Mouse (Mus musculus) limb, embryonic 10.5 days (tissue): Measurements from ENCODE around the gene Pagr1b. TPM values are rescaled to one million over a fixed set of nuclear protein-coding genes. Genes with fewer than 3 reads are reported as not detected.

ENCODE experiments used
- DNase-seq: peaks from one replicate; pipeline ENCODE4 v3.0.0-alpha.2; 2017; ENCODE audit warnings: low spot score
- H3K27ac ChIP-seq: fragments of 300-500 bp; sonication (generic); 2 replicates; pipeline ENCODE4 v1.5.1; 2016; ENCODE audit warnings: mild to moderate bottlenecking
- H3K27me3 ChIP-seq: fragments of 300-500 bp; sonication (generic); 2 replicates; pipeline ENCODE4 v1.6.1; 2016; ENCODE audit warnings: low read depth, mild to moderate bottlenecking; ENCODE audit not compliant: poor library complexity, severe bottlenecking
- H3K36me3 ChIP-seq: fragments of 300-500 bp; sonication (generic); 2 replicates; pipeline ENCODE4 v1.6.1; 2016; ENCODE audit warnings: mild to moderate bottlenecking, moderate library complexity
- H3K4me1 ChIP-seq: fragments of 300-500 bp; sonication (generic); 2 replicates; pipeline ENCODE4 v1.6.1; 2016
- H3K4me3 ChIP-seq: fragments of 300-500 bp; sonication (generic); 2 replicates; pipeline ENCODE4 v1.5.1; 2016; ENCODE audit warnings: mild to moderate bottlenecking, moderate library complexity
- H3K9me3 ChIP-seq: fragments of 300-500 bp; sonication (generic); replicated peaks from 2 replicates; pipeline ENCODE4 v1.6.1; 2016; ENCODE audit warnings: mild to moderate bottlenecking
- WGBS: fragments of 180-500 bp; shearing (Covaris S2); methylation state at CpG from one replicate; pipeline ENCODE4 v1.1.7; 2016; 5-methylcytosine and 5-hydroxymethylcytosine counted together
- polyA plus RNA-seq: library from polyadenylated mRNA; unstranded; fragments of >200 nt; fragmentation: Nextera tagmentation; extraction: Ambion mirVana; gene quantifications from 2 replicates; pipeline ENCODE4 v1.2.1, GENCODE M21; 2016

The Pagr1b gene
- polyA plus RNA-seq, 1 experiment from 2014 or later = 0.90 TPM

DNA sequence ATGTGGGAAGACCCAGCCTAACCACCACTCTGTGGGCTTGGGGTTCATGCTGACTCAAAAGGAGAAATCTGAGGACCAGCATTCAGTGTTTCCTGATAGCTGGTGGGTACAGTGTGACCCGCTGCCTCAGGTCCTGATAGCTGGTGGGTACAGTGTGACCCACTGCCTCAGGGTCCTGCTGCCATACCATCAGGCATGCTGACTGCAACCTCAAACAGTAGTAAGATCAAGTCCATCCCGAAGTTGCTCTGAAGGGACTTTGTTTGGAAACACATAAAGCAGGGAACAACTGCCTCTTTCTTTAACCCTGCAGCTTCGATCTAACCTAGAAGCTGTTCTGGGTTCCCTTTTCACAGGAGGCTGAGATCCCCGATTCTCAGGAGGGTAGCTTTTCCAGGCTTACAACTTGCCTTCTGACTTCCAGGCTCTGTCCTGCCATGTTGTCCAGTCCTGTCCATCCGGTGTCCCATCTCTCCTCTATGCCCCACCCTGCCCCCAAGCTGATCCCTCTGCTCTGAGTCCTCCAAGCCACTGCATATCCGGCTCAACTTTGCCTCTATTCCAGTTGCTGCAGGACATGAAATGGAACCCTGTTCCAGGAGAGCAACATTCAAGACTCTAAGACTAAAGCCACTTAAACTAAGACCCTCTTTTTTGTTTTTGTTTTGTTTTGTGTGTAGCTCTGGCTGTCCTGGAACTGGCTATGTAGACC, 8.8 kb downstream of the Pagr1b start:
- 85% methylated on average over 6 of the region's 6 CpGs for WGBS
- DNase-seq = no peak

DNA sequence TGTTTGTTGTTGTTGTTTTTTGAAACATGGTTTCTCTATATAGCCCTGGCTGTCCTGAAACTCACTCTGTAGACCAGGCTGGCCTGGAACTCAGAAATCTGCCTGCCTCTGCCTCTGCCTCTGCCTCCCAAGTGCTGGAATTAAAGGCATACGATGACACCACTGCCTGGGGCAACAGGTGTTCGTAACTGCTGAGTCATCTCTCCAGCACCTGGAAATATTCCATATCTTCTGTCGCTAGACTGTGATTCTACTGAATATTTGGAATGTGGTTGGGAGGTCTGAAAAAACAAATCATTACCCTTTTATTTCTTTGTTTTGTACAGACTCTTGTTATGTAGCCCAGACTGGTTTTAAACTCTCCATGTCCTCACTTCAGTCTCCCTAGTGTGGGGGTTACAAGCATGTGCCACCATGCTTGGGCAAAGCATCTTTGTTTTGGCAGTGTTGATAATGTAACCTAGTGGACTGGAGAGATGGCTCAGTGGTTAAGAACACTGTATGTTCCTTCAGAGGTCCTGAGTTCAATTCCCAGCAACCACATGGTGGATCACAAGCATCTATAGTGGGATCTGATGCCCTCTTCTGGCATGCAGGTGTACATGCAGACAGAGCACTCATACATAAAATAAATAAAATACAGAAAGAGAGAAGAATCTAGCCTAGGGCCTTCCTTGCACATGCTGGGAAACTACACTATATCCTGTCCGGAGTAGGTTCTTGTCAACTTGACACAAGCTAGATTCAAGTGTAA, 12.0 kb downstream of the Pagr1b start:
- Histone ChIP-seq H3K4me3 (no peak overlapping the region), H3K27me3 (no peaks in the 10 kb centered on the region), H3K9me3 (no peaks in the 10 kb centered on the region), H3K27ac (no peak overlapping the region), H3K4me1 (no peaks in the 10 kb centered on the region; the same call in 1 of the 2 replicates), H3K36me3 (no peaks in the 10 kb centered on the region)
- WGBS = 91% methylated on average over 4 of the region's 4 CpGs
- DNase-seq = no peak

More for the DNA sequence above, 8.8 kb downstream of the Pagr1b start:
- Histone ChIP-seq H3K27ac (no peak overlapping the region), H3K9me3 (no peaks in the 10 kb centered on the region), H3K36me3 (peaks cover 14% of the 10 kb centered on the region), H3K4me1 (no peaks in the 10 kb centered on the region; the same call in 1 of the 2 replicates), H3K4me3 (no peak overlapping the region), H3K27me3 (no peaks in the 10 kb centered on the region)

DNA sequence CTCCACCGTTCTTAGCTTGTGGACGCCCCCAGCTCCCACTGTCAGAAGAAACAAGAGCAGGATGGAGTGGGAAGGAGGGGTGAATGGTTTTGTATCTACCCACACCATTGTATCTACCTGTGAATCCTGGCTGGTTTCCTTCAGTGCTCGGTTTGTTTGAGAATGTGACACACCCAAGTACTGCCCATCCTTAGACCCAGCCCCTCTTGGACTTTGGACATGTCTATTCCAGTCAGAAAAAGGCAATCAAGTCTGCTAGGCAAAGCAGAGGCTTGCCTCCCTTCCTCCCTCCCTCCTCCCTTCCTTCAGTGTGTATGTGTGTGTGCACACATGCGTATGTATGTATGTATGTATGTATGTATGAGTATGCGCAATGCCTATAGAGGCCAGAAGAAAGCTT, 12.7 kb downstream of the Pagr1b start:
- no peak overlapping the region for H3K4me3 ChIP-seq
- WGBS = 88% methylated on average over 5 of the region's 5 CpGs
- DNase-seq = no peak
- H3K9me3 ChIP-seq = no peaks in the 10 kb centered on the region
- H3K27ac ChIP-seq = no peak overlapping the region
- no peaks in the 10 kb centered on the region; the same call in 1 of the 2 replicates for H3K4me1 ChIP-seq
- H3K36me3 ChIP-seq = no peaks in the 10 kb centered on the region
- no peaks in the 10 kb centered on the region for H3K27me3 ChIP-seq

DNA sequence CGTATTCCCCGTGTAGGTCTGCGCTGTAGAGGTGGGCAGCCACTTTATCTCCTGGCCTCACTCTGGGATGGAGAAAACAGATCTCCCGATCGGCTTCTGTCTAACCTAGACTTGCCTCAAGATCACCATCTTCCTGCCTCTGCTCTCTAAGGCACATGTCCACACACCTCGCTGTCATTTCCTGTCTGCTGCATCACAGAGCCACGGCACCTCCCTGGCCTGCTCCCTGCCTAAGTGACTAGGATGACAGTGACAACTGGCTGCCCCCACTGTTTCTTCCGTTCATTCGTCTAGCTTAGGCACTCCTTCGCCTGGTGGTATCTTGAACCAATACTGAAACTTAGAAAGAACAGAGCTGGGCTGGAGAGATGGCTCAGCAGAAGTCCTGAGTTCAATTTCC, 16.7 kb downstream of the Pagr1b start:
- H3K27ac ChIP-seq = no peak overlapping the region
- DNase-seq = no peak
- H3K9me3 ChIP-seq = no peaks in the 10 kb centered on the region
- WGBS = 77% methylated on average over 10 of the region's 10 CpGs
- no peaks in the 10 kb centered on the region for H3K4me1 ChIP-seq
- H3K4me3 ChIP-seq = no peak overlapping the region
- H3K27me3 ChIP-seq = no peaks in the 10 kb centered on the region
- no peaks in the 10 kb centered on the region for H3K36me3 ChIP-seq

DNA sequence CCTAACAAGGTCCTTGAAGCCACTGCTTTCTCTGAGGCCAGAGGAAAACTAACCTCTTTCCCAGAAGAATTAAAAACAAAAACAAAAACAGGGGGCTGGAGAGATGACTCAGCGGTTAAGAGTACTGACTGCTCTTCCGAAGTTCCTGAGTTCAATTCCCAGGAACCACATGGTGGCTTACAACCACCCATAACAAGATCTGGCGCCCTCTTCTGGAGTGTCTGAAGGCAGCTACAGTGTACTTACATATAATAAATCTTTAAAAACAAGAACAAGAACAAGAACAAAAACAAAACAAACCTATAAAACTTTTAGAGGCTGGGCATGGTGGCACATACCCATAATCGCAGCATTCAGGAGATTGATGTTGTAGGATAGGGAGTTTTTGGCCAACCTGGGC, 19.8 kb downstream of the Pagr1b start:
- WGBS = 88% methylated on average over 4 of the region's 4 CpGs

DNA sequence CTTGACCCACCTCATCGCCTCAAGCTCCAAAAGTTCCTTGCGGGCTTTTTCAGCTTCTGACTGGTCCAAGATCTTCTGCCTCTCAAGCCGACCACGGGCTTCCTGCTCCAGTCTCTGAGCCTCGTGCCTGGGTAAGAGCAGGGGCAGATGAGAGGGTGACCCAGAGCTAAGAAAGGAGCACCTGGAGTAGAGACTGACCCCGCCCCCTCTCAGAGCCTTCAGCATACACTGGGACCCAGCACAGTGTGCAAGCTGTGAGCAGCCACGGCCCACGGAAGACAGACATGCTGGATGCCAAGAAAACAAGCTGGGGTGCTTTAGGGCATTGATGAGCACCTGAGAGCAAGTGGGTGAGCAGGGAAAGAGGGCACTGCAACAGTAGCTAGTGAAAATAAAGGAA, 27.5 kb downstream of the Pagr1b start:
- WGBS = 79% methylated on average over 8 of the region's 8 CpGs
- peaks cover 7% of the 10 kb centered on the region; the same call in 1 of the 2 replicates for H3K4me1 ChIP-seq
- no peaks in the 10 kb centered on the region for H3K36me3 ChIP-seq
- DNase-seq = no peak
- H3K27me3 ChIP-seq = no peaks in the 10 kb centered on the region
- H3K27ac ChIP-seq = no peak overlapping the region
- no peaks in the 10 kb centered on the region for H3K9me3 ChIP-seq
- no peak overlapping the region for H3K4me3 ChIP-seq

More for the DNA sequence above, 19.8 kb downstream of the Pagr1b start:
- Histone ChIP-seq H3K4me1 (peaks cover 7% of the 10 kb centered on the region; the same call in 1 of the 2 replicates), H3K4me3 (no peak overlapping the region), H3K36me3 (no peaks in the 10 kb centered on the region), H3K27me3 (no peaks in the 10 kb centered on the region), H3K27ac (no peak overlapping the region), H3K9me3 (no peaks in the 10 kb centered on the region)
- no peak for DNase-seq

DNA sequence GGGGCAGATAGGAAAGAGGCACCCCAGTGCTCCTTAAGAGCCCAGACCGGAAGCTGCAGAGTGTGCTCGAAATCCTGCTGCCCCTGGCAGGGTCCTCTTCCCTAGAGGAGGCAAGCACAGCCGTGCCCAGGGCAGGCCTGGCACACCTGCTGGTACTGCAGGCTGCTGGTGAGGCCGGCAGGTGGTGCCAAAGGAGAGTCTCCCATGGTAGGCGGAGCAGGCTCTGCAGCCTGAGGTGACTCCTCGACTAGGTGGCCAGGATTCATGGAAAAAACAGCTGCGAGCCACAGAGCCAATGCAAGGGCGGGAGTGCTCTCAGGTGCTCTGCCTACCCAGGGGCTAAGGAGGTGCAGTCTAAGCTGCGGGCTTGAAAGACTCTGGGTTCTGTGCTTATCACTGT, 30.0 kb downstream of the Pagr1b start:
- H3K4me3 ChIP-seq = no peak overlapping the region
- WGBS = 52% methylated on average over 9 of the region's 9 CpGs
- peaks cover 6% of the 10 kb centered on the region for H3K36me3 ChIP-seq
- no peak overlapping the region for H3K27ac ChIP-seq
- H3K4me1 ChIP-seq = no peaks in the 10 kb centered on the region
- H3K9me3 ChIP-seq = no peaks in the 10 kb centered on the region
- H3K27me3 ChIP-seq = no peaks in the 10 kb centered on the region
- peak; percentile 38 for DNase-seq

DNA sequence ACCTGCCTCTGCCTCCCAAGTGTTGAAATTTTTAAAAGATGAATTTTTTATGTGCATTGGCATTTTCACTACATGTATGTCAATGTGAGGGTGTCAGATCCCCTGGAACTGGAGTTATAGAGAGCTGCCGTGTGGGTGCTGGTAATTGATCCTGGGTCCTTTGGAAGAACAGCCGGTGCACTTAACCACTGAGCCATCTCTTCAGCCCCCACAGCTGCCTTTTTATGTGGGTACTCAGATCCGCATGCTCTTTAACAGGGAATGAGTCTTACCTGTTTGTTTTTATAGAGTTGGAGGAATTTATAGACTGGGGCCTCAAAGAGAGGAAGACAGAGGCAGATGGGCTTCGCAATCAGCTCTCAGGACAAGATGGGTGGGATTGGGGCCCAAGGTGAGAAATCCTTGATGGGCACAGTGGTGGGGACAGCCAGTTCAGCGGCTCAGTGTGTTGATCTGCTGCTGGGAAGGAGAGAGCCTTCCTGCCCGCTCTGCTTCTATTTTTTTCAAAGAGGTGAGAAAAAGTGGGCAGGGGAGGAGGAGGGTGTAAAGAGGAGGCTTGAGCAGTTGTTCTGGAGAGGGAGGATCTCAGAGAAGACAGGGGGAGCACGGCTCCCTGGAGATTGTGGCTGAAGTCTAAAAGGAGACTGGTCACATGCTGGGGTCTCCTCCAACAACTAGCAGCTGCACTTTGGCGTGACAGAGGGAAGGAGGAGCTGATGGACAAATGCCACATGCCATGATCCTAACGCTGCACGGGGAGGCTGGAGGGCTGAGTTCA, 31.4 kb downstream of the Pagr1b start:
- H3K4me1 ChIP-seq = no peaks in the 10 kb centered on the region
- no peak overlapping the region for H3K4me3 ChIP-seq
- peaks cover 21% of the 10 kb centered on the region for H3K36me3 ChIP-seq
- WGBS = 37% methylated on average over 10 of the region's 10 CpGs
- no peak for DNase-seq
- no peaks in the 10 kb centered on the region for H3K9me3 ChIP-seq
- no peak overlapping the region for H3K27ac ChIP-seq
- H3K27me3 ChIP-seq = no peaks in the 10 kb centered on the region

DNA sequence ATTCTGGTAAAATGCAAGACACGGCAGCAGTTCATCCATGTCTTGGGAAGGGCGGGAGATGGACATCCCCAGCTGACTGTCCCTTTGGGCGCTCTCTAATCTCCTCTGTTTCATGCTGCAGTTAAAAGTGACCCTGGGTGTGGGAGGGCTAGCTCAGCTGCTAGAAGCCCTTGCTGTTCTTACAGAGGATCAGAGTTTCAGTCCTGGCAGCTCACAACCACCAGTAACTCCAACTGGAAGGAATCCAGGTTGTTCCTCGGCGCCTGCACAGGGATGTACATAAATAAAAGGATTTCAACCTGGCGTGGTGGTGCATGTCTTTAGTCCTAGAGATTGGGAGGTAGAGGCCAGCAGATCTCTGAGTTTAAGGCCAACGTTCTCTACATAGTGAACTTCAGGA, 33.2 kb downstream of the Pagr1b start:
- H3K27me3 ChIP-seq = no peaks in the 10 kb centered on the region
- H3K4me3 ChIP-seq = no peak overlapping the region
- WGBS = 87% methylated on average over 7 of the region's 7 CpGs
- no peak overlapping the region for H3K27ac ChIP-seq
- DNase-seq = no peak
- peaks cover 38% of the 10 kb centered on the region for H3K36me3 ChIP-seq
- H3K9me3 ChIP-seq = no peaks in the 10 kb centered on the region
- H3K4me1 ChIP-seq = no peaks in the 10 kb centered on the region; the same call in 1 of the 2 replicates

DNA sequence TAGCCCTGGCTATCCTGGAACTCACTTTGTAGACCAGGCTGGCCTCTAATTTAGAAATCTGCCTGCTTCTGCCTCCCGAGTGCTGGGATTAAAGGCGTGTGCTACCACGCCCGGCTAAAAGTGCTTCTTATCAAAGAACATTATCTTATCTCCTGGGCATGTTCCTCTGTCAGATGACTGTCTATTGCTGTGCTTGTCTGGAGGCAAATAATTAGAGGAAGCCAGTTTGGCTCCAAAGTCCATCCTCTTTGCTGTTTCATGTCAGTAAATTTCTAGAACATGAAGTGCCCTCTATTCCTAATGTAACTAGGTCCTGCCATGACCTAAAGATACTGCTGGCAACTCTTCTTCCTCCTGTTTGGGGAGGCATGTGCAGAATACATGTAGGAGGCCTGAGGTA, 34.2 kb downstream of the Pagr1b start:
- 92% methylated on average over 4 of the region's 4 CpGs for WGBS
- H3K4me1 ChIP-seq = peaks cover 4% of the 10 kb centered on the region

DNA sequence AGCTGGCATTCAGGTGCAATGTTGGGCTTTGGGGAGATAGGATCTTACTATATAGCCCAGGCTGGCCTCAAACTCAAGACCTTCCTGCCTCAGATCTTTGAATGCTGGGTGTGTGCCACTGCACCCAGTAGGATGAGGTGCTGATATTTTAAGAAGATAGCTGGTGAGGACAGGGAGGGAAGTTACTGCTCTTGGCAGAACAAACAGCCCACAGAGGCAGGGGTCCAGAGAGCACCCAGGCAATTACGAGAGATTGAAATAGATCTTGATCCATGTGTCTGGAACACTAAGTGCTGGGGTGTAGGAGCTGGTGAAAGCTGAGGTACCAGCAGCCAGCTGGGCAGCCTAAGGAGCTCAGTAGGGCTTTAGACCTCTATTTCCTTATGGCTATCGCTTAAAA, 34.7 kb downstream of the Pagr1b start:
- no peak for DNase-seq
- 97% methylated on average over 2 of the region's 2 CpGs for WGBS
- Histone ChIP-seq H3K27ac (no peak overlapping the region), H3K4me1 (peaks cover 8% of the 10 kb centered on the region), H3K36me3 (peaks cover 43% of the 10 kb centered on the region), H3K4me3 (no peak overlapping the region), H3K27me3 (no peaks in the 10 kb centered on the region), H3K9me3 (no peaks in the 10 kb centered on the region)

More for the DNA sequence above, 34.2 kb downstream of the Pagr1b start:
- H3K27me3 ChIP-seq = no peaks in the 10 kb centered on the region
- H3K4me3 ChIP-seq = no peak overlapping the region
- H3K27ac ChIP-seq = no peak overlapping the region
- no peaks in the 10 kb centered on the region for H3K9me3 ChIP-seq
- DNase-seq = no peak
- peaks cover 43% of the 10 kb centered on the region for H3K36me3 ChIP-seq

DNA sequence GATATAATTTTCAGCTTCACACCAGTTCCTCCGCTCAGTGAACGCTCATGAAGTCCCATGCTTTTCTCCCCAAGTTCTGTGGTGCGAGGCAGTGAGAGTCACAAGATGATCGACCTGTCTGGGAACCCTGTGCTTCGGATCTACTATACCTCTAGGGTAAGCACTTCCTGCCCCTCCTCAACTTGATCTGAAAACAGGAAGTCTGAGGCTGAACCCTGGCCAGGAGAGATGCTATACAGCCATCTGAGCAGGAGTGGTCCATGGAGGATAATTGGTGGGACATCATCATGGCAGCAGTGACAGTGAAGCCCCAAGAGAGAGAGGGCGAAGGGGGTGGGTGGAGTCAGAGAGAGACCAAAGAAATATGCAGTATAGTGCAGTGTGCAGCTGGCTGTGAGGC, 37.4 kb downstream of the Pagr1b start:
- Histone ChIP-seq H3K27me3 (no peaks in the 10 kb centered on the region), H3K4me3 (no peak overlapping the region), H3K27ac (no peak overlapping the region), H3K4me1 (peaks cover 12% of the 10 kb centered on the region), H3K36me3 (peaks cover 43% of the 10 kb centered on the region), H3K9me3 (no peaks in the 10 kb centered on the region)
- no peak for DNase-seq
- WGBS = 95% methylated on average over 6 of the region's 6 CpGs
